In the genomic region with DNA sequence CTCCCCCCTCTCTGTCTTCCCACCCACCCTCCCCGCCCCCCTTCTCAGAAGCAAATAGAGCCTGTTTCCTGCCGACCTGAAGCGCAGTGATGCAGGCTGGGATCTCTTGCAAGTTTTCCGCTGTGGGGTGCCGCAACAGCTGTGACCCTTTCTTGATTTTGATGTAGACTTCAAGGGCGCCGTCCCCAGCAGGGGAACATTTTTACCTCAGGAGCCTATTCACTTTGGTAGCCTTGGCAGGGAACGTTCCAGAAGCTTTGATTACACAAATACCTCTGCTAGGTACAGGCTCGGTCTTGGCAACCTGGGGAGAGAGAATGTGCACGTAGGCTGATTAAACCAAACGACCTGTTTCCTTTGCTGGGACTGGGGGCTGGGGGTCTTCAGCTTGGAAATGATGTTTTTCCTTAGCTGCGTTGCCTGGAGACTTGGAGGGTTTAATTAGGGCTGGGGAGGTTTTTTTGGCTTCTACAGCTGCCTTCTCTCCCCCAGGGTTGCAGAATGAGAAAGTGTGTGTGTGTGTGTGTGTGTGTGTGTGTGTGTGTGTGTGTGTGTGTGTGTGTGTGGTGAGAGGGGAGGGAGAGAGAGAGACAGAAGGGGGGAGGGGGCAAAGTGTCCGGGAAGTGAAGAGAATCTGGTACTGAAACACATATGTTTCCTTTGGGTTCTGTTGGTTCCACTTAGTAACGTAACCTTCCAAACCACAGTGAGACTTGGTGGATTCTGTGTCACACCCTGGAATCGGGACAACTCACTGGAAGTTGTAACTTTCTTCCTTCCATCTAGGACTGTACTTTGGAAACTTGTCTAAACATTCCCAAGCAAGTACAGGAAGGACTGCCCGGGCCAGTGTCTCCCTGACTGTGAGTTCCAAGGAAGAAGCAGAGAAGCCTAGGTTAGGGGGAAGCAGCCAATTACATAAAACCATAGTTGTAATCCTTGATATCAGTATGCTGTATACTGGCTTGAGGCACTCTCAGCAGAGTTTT, we compare ENCODE assay signal across 8 mouse cellular contexts.
DNase-seq lines count a peak whose midpoint lies in the region; ATAC-seq and TF ChIP-seq lines count a peak whose summit lies in the region.

No protein-coding gene starts in this region.

- peak overlapping the region; percentile 37 for H3K27ac ChIP-seq in forebrain, embryonic 16.5 days (ENCODE audit: low read length)

- H3K9me3 ChIP-seq in forebrain, embryonic 16.5 days (ENCODE audit: control insufficient read depth, low read length): no peaks in the 10 kb centered on the region

- no peaks in the 10 kb centered on the region for H3K36me3 ChIP-seq in forebrain, embryonic 16.5 days (ENCODE audit: control insufficient read depth, insufficient read depth)

- H3K9ac ChIP-seq in forebrain, embryonic 16.5 days (replicated peaks; ENCODE audit: low read depth, low read length): peak overlapping the region; percentile 35; the same call in 1 of the 2 replicates

- H3K27me3 ChIP-seq in forebrain, embryonic 16.5 days (replicated peaks; ENCODE audit: control insufficient read depth, insufficient read depth, low read length): no peaks in the 10 kb centered on the region

- TF ChIP-seq CTCF in brain, embryonic 14.5 days (IDR thresholded peaks at IDR 0.05; ENCODE audit: borderline replicate concordance, extremely low read depth, insufficient read depth, insufficient read length): no peak

- H3K4me1 ChIP-seq in forebrain, embryonic 16.5 days (replicated peaks; ENCODE audit: control insufficient read depth, insufficient read depth, low read length): peaks cover 7% of the 10 kb centered on the region

- peak overlapping the region; percentile 61 for H3K4me2 ChIP-seq in forebrain, embryonic 16.5 days (ENCODE audit: low read length)

- peak; percentile 74 for ATAC-seq in forebrain, embryonic 16.5 days
- peak; percentile 58 to 75 for ATAC-seq in hematopoietic stem cell, adult 5-6 weeks (replicated peaks in 1 of 2; ENCODE audit: insufficient read depth in 1 of 2, low FRiP score in 2 of 2, low TSS enrichment in 1 of 2, low read depth in 1 of 2, poor library complexity in 2 of 2, severe bottlenecking in 2 of 2)

- peak; percentile 13 to 14 for DNase-seq in B cell, adult 2 months
- DNase-seq in brain, embryonic 14.5 days (ENCODE audit: low read depth): peak; percentile 93
- DNase-seq in kidney, postnatal 4 days: peak; percentile 47 to 53
- peak; percentile 27 for DNase-seq in lung, postnatal 14 days
- peak; percentile 44 for DNase-seq in skeletal muscle tissue, adult 2 months (ENCODE audit: low read depth, low spot score)
- no peak for DNase-seq in adrenal gland, adult 18-20 months (ENCODE audit: low spot score in 2 of 2)

- peak overlapping the region; percentile 39 for H3K4me3 ChIP-seq in forebrain, embryonic 16.5 days (replicated peaks; ENCODE audit: low read length)

- WGBS in forebrain, embryonic 16.5 days: 6% methylated on average over 16 of the region's 16 CpGs

- no peak for TF ChIP-seq POLR2A in brain, embryonic 14.5 days (IDR thresholded peaks at IDR 0.05; ENCODE audit: borderline replicate concordance, extremely low read depth, insufficient read depth, insufficient read length, poor library complexity, severe bottlenecking)

Comparison
In these comparisons a context has a peak if more than half of its experiments do, and no peak if none do; other contexts are left out.
1. DNase-seq: peak in B cell, adult 2 months (2 of 2), brain, embryonic 14.5 days (single experiment), kidney, postnatal 4 days (2 of 2), lung, postnatal 14 days (single experiment) and skeletal muscle tissue, adult 2 months (single experiment); none in adrenal gland, adult 18-20 months (0 of 2).